Mouse (Mus musculus) neural tube, embryonic 13.5 days (tissue): Measurements from ENCODE around the gene Zdhhc12. TPM values are rescaled to one million over a fixed set of nuclear protein-coding genes. Genes with fewer than 3 reads are reported as not detected.

Experiments used
- ATAC-seq: fragments of 200-750 bp; cut with Nextera tagmentation; 2 replicates; pipeline ENCODE4 v1.8.0; 2017; ENCODE audit warnings: low read depth, mild to moderate bottlenecking, moderate TSS enrichment, moderate library complexity
- H3K27ac ChIP-seq: fragments of 300-500 bp; sonication (generic); replicated peaks from 2 replicates; pipeline ENCODE4 v1.5.1; 2015; ENCODE audit warnings: moderate library complexity, mild to moderate bottlenecking, inconsistent platforms
- H3K27me3 ChIP-seq: fragments of 300-500 bp; sonication (generic); 2 replicates; pipeline ENCODE4 v1.6.1; 2015; ENCODE audit warnings: mild to moderate bottlenecking, inconsistent platforms
- H3K36me3 ChIP-seq: fragments of 300-500 bp; sonication (generic); 2 replicates; pipeline ENCODE4 v1.6.1; 2015; ENCODE audit warnings: mild to moderate bottlenecking, inconsistent platforms
- H3K4me1 ChIP-seq: fragments of 300-500 bp; sonication (generic); replicated peaks from 2 replicates; pipeline ENCODE4 v1.6.1; 2015; ENCODE audit warnings: inconsistent platforms
- H3K4me2 ChIP-seq: fragments of 300-500 bp; sonication (generic); 2 replicates; pipeline ENCODE4 v1.6.1; 2015; ENCODE audit warnings: inconsistent platforms, mild to moderate bottlenecking, moderate library complexity
- H3K4me3 ChIP-seq: fragments of 300-500 bp; sonication (generic); 2 replicates; pipeline ENCODE4 v1.5.1; 2015; ENCODE audit warnings: mild to moderate bottlenecking, inconsistent platforms
- H3K9ac ChIP-seq: fragments of 300-500 bp; sonication (generic); 2 replicates; pipeline ENCODE4 v1.6.1; 2015; ENCODE audit warnings: moderate library complexity, mild to moderate bottlenecking, inconsistent platforms
- H3K9me3 ChIP-seq: fragments of 300-500 bp; sonication (generic); 2 replicates; pipeline ENCODE4 v1.6.1; 2016; ENCODE audit warnings: inconsistent platforms
- WGBS: fragments of 180-500 bp; shearing (Covaris S2); methylation state at CpG from one replicate; pipeline ENCODE4 v1.1.7; 2015; 5-methylcytosine and 5-hydroxymethylcytosine counted together
- polyA plus RNA-seq: library from polyadenylated mRNA; unstranded; fragments of >200 nt; fragmentation: Nextera tagmentation; extraction: Ambion mirVana; gene quantifications from 2 replicates; pipeline ENCODE4 v1.2.1, GENCODE M21; 2015

The Zdhhc12 gene
- polyA plus RNA-seq, 1 experiment from 2014 or later: 32.5 TPM

DNA sequence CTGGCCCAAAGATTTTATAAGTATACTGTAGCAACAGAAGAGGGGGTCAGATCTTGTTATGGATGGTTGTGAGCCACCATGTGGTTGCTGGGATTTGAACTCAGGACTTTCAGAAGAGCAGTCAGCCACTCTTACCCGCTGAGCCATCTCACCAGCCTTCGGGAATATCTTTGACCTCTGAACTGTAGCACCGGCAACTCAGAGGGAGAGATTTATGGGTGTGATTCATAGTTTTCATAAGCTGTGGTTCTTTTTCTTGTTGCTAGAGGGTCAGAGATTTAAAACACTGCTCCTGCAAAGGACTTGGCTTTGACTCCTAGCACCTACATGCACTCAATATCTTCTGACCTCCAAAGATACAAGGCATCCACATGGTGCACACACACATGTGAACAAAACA, 17.8 kb downstream of the Zdhhc12 start:
- 56% methylated on average over 3 of the region's 3 CpGs for WGBS
- no peak overlapping the region for H3K4me2 ChIP-seq
- peaks cover 25% of the 10 kb centered on the region for H3K36me3 ChIP-seq
- H3K9me3 ChIP-seq: no peaks in the 10 kb centered on the region
- H3K27me3 ChIP-seq: no peaks in the 10 kb centered on the region
- H3K4me1 ChIP-seq: peaks cover 17% of the 10 kb centered on the region
- H3K4me3 ChIP-seq: no peak overlapping the region
- H3K27ac ChIP-seq: no peak overlapping the region
- ATAC-seq: no peak
- no peak overlapping the region for H3K9ac ChIP-seq

DNA sequence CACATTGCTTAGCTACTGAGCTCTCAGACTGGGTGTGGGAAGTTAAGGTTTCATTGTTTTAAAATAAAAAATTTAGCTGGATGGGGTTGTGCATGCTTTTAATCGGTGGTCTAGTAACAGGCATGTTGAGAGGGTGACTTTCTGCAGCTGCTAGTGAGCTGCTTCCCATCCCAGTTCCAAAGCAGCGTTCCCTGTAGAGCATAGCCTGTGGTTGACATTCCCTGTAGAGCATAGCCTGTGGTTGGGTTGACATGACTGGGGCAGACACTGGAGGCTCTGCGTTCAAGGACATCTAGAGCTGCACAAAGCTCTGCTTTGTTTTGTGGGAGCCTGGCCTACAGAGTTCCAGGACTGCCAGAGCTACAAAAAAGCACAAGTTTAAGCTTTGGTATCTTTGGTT, 20.2 kb downstream of the Zdhhc12 start:
- Histone ChIP-seq H3K4me2 (no peak overlapping the region), H3K4me3 (no peak overlapping the region), H3K27me3 (no peaks in the 10 kb centered on the region)

DNA sequence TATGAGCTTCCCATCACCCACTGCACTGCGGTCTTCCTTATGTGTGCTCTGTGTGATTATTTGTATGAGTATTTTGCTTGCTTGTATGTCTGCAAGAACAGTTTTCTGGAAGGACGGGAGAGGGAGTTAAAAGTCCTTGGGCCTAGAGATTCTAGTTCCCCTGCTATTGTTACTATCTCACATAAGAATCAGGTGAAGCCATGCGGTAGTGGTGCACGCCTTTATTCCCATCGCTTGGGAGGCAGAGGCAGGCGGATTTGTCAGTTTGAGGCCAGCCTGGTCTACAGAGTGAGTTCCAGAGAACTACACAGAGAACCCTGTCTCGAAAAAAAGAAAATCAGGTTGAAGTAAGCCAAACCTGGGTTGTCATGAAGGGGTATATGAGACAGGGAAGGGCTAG, 20.6 kb downstream of the Zdhhc12 start:
- ATAC-seq: no peak
- Histone ChIP-seq H3K27ac (no peak overlapping the region), H3K9me3 (no peaks in the 10 kb centered on the region), H3K4me1 (peaks cover 18% of the 10 kb centered on the region), H3K36me3 (peaks cover 49% of the 10 kb centered on the region), H3K27me3 (no peaks in the 10 kb centered on the region), H3K4me2 (no peak overlapping the region), H3K4me3 (no peak overlapping the region), H3K9ac (no peak overlapping the region)
- 77% methylated on average over 7 of the region's 7 CpGs for WGBS

More for the DNA sequence above, 20.2 kb downstream of the Zdhhc12 start:
- 79% methylated on average over 3 of the region's 3 CpGs for WGBS
- Histone ChIP-seq H3K9me3 (no peaks in the 10 kb centered on the region), H3K4me1 (peaks cover 18% of the 10 kb centered on the region), H3K36me3 (peaks cover 48% of the 10 kb centered on the region), H3K9ac (no peak overlapping the region), H3K27ac (no peak overlapping the region)
- no peak for ATAC-seq

DNA sequence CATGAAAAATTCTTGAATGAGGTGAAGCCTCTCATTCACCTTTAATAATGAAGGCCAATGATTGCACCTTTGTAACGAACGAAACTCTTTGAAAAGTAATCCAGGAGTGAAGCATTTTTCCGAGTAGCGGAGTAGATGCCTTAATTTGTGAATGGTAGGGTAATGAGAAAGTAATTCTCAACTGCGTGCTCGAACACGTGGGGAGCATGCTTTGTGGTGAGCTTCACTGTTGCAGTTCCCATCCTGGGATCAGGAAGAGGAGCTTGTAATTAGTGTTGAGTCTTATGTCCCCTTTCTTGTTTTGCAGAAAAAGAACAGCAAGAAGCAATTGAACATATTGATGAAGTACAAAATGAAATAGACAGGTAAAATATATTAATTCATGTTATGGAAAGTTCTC, 25.5 kb downstream of the Zdhhc12 start:
- H3K27me3 ChIP-seq: no peaks in the 10 kb centered on the region
- H3K4me3 ChIP-seq: peak overlapping the region; percentile 100
- WGBS: 23% methylated on average over 7 of the region's 7 CpGs
- H3K9me3 ChIP-seq: no peaks in the 10 kb centered on the region
- H3K27ac ChIP-seq: no peak overlapping the region
- H3K36me3 ChIP-seq: peaks cover 38% of the 10 kb centered on the region
- H3K4me2 ChIP-seq: peak overlapping the region; percentile 75
- H3K9ac ChIP-seq: peak overlapping the region; percentile 99
- ATAC-seq: no peak
- H3K4me1 ChIP-seq: peaks cover 31% of the 10 kb centered on the region

DNA sequence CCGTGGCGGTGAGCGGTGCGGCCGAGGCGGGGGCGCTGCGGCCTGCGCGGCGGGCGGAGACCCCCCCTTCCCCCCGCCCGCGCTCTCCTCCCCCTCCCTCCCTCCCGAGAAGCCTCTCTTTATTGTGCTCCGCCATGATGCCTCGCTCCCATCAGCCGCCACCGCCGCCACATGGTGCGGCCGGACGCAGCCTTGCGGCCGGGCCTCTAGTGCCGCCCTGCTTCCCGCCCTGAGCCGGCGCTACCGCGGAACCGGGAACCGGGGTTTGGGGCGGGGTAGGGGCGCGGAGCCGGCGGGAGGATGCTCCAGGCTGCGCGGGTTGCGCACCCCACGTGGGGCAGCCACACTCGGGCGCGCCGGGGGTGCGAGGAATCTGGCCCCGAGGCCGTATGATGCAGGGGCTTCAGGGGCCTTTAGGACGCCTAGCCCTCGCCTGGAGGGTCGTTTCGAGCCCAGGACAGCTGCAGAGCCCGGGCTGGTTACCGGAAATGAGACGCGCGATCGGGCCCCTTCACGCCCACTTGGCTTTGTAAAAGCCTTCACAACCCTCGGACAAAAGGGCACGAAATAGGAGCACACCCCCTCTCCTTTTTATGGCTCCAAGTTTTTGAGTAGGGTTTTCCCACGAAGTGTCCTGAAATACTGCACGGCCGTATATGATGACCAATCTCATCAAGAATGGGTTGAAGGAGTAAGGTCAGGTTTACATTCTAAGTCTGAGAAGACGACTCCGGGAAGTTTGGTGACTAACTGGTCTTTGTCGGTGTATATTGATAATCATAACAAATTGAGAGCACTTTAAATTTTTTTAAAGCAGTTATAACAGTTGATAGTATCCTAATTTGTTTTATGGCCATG, 26.2 kb downstream of the Zdhhc12 start:
- under 1% methylated on average over 51 of the region's 69 CpGs for WGBS
- H3K27me3 ChIP-seq: no peaks in the 10 kb centered on the region
- H3K4me2 ChIP-seq: peak overlapping the region; percentile 75
- H3K4me3 ChIP-seq: peak overlapping the region; percentile 100
- peaks cover 31% of the 10 kb centered on the region for H3K36me3 ChIP-seq
- H3K9me3 ChIP-seq: no peaks in the 10 kb centered on the region
- ATAC-seq: peak; percentile 60
- H3K4me1 ChIP-seq: peaks cover 38% of the 10 kb centered on the region
- peak overlapping the region; percentile 99 for H3K9ac ChIP-seq
- peak overlapping the region; percentile 100 for H3K27ac ChIP-seq

DNA sequence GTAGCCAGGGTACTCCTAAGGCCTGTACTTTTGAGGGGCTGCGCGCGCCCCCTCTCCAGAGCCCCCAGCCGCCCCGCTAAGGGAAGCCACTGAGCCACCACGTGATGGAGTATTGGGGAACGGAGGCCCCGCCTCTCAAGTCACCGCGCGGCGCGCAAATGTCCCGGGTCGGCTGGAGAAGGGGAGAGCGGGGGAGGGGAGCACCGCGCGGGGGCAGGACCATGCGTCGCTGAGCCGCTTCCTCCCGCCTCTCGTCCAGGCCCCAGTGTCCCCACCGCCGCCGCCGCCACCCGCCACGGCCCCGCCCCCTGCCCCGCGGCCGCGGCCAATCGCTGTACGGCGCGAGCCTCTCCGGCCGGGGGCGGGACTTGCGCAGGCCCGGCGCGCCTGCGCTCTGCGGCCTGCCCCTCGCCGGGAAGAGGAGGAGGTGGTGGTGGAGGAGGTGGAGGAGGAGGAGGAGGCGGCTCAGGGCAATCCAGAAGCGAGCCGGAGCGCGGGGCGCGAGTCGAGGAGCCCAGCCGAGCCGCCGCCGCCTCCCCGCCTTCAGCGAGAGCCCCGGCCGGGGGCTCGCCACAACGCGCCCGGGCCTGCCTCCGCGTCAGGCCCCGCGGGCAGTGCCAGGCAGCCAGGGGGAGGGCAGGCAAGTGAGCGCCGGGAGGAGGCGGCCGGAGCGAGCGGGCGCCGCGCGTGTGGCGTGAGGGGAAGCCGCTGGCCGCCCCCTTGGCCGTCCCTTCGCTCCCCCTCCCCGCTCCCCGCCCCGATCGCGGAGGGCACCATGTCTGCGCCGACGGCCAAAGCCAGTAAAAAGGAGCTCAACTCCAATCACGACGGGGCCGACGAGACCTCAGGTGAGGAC, 27.2 kb downstream of the Zdhhc12 start:
- peak overlapping the region; percentile 100 for H3K4me3 ChIP-seq
- WGBS: under 1% methylated on average over 37 of the region's 101 CpGs
- H3K4me2 ChIP-seq: peak overlapping the region; percentile 75
- ATAC-seq: peak; percentile 95
- H3K9me3 ChIP-seq: no peaks in the 10 kb centered on the region
- H3K27me3 ChIP-seq: no peaks in the 10 kb centered on the region
- peak overlapping the region; percentile 100 for H3K27ac ChIP-seq
- H3K4me1 ChIP-seq: peaks cover 46% of the 10 kb centered on the region
- H3K36me3 ChIP-seq: peaks cover 27% of the 10 kb centered on the region
- peak overlapping the region; percentile 99 for H3K9ac ChIP-seq

DNA sequence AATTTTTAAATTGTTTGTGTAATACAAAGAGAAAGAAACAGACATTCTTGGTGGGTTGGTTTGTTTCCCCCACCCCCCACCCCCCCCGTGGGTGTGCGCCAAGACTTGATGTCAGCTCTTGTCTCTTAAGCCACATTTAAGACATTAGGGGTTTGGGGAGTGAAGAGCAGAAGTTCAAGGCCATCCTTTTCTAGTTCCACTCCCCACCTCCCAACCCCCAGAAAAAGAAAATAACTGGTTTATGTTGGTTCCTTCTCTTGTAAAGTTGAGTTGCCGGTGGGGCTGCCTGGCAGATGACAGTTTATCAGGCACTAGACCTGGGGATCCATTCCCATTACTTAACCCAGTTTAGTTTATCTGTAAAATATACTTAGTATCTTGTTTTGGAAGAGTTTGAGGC, 29.1 kb downstream of the Zdhhc12 start:
- Histone ChIP-seq H3K4me1 (peaks cover 46% of the 10 kb centered on the region), H3K9ac (no peak overlapping the region), H3K4me2 (no peak overlapping the region), H3K36me3 (peaks cover 11% of the 10 kb centered on the region), H3K27me3 (no peaks in the 10 kb centered on the region), H3K27ac (no peak overlapping the region), H3K9me3 (no peaks in the 10 kb centered on the region), H3K4me3 (no peak overlapping the region)
- ATAC-seq: no peak
- 29% methylated on average over 3 of the region's 3 CpGs for WGBS

DNA sequence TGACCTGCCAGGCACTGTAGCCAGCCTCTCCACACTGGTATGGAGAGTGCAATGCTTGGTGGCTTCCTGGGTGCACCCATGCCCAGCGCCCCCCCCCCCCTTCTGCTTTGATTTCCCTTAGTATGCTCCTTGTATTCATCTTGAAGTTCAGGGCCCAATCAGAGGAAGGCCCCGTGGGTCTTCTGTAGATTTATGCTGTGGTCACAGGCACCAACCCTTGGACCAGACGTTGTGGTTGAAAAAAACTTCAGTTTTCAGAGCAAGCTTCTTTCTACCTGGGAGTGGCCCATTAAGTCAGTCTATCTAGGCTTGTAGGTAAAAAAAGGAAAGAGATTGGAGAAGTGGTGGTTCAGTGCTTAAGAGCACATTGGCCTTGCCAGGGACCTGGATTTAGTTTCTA, 29.7 kb downstream of the Zdhhc12 start:
- Histone ChIP-seq H3K27me3 (no peaks in the 10 kb centered on the region), H3K9ac (peak overlapping the region; percentile 73), H3K4me3 (peak overlapping the region; percentile 52), H3K27ac (no peak overlapping the region), H3K36me3 (peaks cover 6% of the 10 kb centered on the region; the same call in 1 of the 2 replicates), H3K4me2 (peak overlapping the region; percentile 93), H3K9me3 (no peaks in the 10 kb centered on the region), H3K4me1 (peaks cover 46% of the 10 kb centered on the region)
- no peak for ATAC-seq
- 8% methylated on average over 3 of the region's 3 CpGs for WGBS

DNA sequence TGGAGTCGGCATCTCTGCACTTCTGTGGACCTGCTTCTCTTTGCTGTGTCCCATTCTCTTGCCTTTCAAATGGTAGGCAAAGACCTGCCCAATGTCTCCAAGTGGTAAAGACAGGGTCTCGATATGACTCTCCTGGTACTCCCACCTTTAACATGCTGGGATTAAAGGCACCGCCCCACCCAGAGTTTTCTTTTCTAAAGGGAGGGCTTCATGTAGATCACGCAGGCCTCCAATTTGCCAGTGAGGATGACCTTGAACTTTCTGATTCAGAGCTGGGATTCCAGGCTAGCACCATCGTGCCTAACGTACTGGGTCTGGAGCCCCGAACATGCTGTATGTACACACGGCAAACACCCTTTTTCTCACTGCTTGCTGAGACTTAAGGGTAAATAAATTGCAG, 30.2 kb downstream of the Zdhhc12 start:
- H3K9ac ChIP-seq: peak overlapping the region; percentile 73
- peak overlapping the region; percentile 78 for H3K27ac ChIP-seq
- 0 out of 2 replicates have a peak, but pooled peaks cover under 1% of the 10 kb centered on the region for H3K36me3 ChIP-seq
- H3K9me3 ChIP-seq: no peaks in the 10 kb centered on the region
- 6% methylated on average over 8 of the region's 8 CpGs for WGBS
- no peak for ATAC-seq
- H3K4me3 ChIP-seq: peak overlapping the region; percentile 52
- no peaks in the 10 kb centered on the region for H3K27me3 ChIP-seq
- H3K4me2 ChIP-seq: peak overlapping the region; percentile 93
- H3K4me1 ChIP-seq: peaks cover 40% of the 10 kb centered on the region

DNA sequence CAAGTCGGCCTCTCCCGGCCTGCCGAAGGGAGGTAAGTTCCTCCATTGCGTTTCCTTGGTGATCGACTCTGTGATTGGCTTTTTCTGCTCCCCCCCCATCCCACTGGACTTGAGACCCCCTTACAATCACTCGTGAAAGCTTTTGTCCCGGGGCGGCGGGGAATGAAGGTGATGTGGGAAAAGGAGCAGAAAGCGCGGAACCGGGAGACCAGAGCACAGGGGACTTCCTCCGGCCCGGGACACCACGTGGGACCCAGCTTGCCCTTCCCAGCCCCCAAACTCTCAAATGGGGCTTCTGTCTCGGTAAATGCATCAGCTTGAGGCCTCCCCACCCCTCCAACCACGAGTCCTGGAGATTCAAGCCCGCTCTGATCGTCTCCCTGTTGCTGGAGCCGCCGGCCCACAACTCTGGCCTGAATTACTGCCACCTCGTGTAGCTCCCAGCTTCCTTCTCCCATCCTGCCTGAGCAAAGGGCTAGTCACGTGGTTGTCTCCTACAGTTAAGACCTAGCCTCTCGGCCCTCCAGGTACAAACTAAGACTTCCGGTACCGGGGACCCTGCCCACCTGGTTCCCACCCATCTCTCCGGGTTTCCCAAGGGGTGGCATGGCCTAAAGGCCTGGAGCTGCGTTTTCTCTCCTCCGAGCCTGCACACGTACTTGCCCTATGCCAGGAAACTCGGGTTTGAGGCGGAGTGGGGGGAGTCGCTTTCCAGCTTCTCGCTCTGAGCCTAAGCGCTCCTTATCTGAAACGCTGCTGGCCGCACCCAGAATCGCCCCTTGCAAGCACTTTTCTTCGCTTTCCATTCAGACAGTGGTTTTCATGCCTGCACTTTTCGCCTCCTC, 31.0 kb downstream of the Zdhhc12 start:
- Histone ChIP-seq H3K4me3 (peak overlapping the region; percentile 52), H3K9me3 (no peaks in the 10 kb centered on the region), H3K27ac (peak overlapping the region; percentile 78), H3K9ac (peak overlapping the region; percentile 73), H3K4me2 (peak overlapping the region; percentile 93), H3K36me3 (no peaks in the 10 kb centered on the region), H3K27me3 (no peaks in the 10 kb centered on the region), H3K4me1 (peaks cover 34% of the 10 kb centered on the region)
- under 1% methylated on average over 40 of the region's 40 CpGs for WGBS
- ATAC-seq: no peak

DNA sequence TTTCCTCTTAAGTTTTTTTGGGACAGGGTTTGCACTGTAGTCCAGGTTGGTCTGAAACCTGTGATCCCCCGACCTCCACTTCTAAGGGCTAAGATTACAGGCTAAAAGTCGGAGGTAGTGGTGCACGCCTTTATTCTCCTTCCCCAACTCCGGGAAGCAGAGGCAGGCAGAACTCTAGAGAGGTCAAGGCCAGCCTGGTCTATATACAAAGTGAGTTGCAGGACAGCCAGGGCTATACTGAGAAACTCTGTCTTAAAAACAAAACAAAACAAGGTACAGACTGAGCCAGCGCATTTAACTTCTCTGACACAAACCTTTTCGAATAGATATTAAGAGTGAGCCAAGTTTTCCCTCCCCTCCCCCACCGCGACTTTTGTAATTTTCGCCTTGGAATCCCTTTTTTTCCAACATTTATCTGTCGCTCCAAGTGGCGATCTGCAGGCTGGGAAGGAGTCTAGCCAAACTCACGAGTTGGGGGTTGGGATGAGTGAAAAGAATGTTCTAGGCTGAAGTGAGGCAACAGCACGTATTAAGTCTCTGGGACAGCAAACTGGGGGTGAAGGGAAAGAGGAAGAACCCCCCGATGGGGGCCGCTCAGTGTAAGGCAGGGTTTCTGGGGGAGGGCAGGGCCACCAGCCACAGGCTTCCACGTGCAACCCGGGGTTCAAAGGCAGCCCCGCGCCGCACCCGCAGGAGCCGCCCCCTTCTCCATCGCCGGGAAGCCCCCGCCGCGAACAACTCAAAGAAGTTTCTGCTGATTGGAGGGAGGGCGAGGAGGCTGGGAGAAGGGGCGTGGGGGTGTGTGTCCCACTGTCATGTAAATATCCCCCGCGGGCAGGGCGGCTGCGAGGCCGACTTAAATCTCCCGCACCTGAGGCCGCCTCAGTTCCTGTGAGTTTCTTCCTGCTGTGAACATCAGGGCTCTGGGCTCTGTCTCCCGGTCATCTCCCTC, 32.0 kb downstream of the Zdhhc12 start:
- H3K4me2 ChIP-seq: peak overlapping the region; percentile 93
- H3K9me3 ChIP-seq: no peaks in the 10 kb centered on the region
- no peaks in the 10 kb centered on the region for H3K27me3 ChIP-seq
- 8% methylated on average over 37 of the region's 37 CpGs for WGBS
- H3K4me1 ChIP-seq: peaks cover 37% of the 10 kb centered on the region
- H3K36me3 ChIP-seq: no peaks in the 10 kb centered on the region
- H3K9ac ChIP-seq: peak overlapping the region; percentile 73
- ATAC-seq: no peak
- H3K4me3 ChIP-seq: peak overlapping the region; percentile 52
- peak overlapping the region; percentile 78 for H3K27ac ChIP-seq
